Mouse (Mus musculus) embryonic facial prominence, embryonic 13.5 days (tissue): ENCODE measurements around the gene Stkld1. TPM values are rescaled to one million over a fixed set of nuclear protein-coding genes. Genes with fewer than 3 reads are reported as not detected.

Experiments
- ATAC-seq: fragments of 200-750 bp; cut with Nextera tagmentation; 2 replicates; pipeline ENCODE4 v1.8.0; 2017; ENCODE audit warnings: low read depth; ENCODE audit not compliant: insufficient number of reproducible peaks, insufficient read depth, low FRiP score, low TSS enrichment
- H3K27ac ChIP-seq: fragments of 300-500 bp; sonication (generic); 2 replicates; pipeline ENCODE4 v1.5.1; 2015; ENCODE audit warnings: moderate library complexity, mild to moderate bottlenecking, inconsistent platforms
- H3K27me3 ChIP-seq: fragments of 300-500 bp; sonication (generic); 2 replicates; pipeline ENCODE4 v1.6.1; 2015; ENCODE audit warnings: mild to moderate bottlenecking, inconsistent platforms
- H3K36me3 ChIP-seq: fragments of 300-500 bp; sonication (generic); 2 replicates; pipeline ENCODE4 v1.6.1; 2015; ENCODE audit warnings: mild to moderate bottlenecking, inconsistent platforms
- H3K4me1 ChIP-seq: fragments of 300-500 bp; sonication (generic); 2 replicates; pipeline ENCODE4 v1.6.1; 2015; ENCODE audit warnings: inconsistent platforms
- H3K4me2 ChIP-seq: fragments of 300-500 bp; sonication (generic); 2 replicates; pipeline ENCODE4 v1.6.1; 2015; ENCODE audit warnings: moderate library complexity, mild to moderate bottlenecking, inconsistent platforms
- H3K4me3 ChIP-seq: fragments of 300-500 bp; sonication (generic); 2 replicates; pipeline ENCODE4 v1.5.1; 2015; ENCODE audit warnings: mild to moderate bottlenecking, inconsistent platforms
- H3K9ac ChIP-seq: fragments of 300-500 bp; sonication (generic); 2 replicates; pipeline ENCODE4 v1.6.1; 2015; ENCODE audit warnings: mild to moderate bottlenecking, inconsistent platforms
- H3K9me3 ChIP-seq: fragments of 300-500 bp; sonication (generic); 2 replicates; pipeline ENCODE4 v1.6.1; 2016; ENCODE audit warnings: inconsistent platforms
- WGBS: fragments of 180-500 bp; shearing (Covaris S2); methylation state at CpG from one replicate; pipeline ENCODE4 v1.1.7; 2015; ENCODE audit warnings: mixed read lengths; 5-methylcytosine and 5-hydroxymethylcytosine counted together
- polyA plus RNA-seq: library from polyadenylated mRNA; unstranded; fragments of >200 nt; fragmentation: Nextera tagmentation; extraction: Ambion mirVana; gene quantifications from 2 replicates; pipeline ENCODE4 v1.2.1, GENCODE M21; 2015

Stkld1 gene
- polyA plus RNA-seq, 1 experiment from 2014 or later, result 0.22 TPM

GRCm38 (mm10) chr2:26919684-26920083 lies 14.2 kb upstream of the Stkld1 start:
- Histone ChIP-seq H3K27me3 (no peaks in the 10 kb centered on the region), H3K27ac (no peak overlapping the region), H3K9ac (no peak overlapping the region), H3K4me1 (peaks cover 30% of the 10 kb centered on the region), H3K4me3 (no peak overlapping the region), H3K4me2 (no peak overlapping the region), H3K9me3 (no peaks in the 10 kb centered on the region), H3K36me3 (peaks cover 70% of the 10 kb centered on the region)
- no peak for ATAC-seq
- 92% methylated on average over 3 of the region's 3 CpGs for WGBS

- Histone ChIP-seq H3K9me3 (no peaks in the 10 kb centered on the region), H3K9ac (no peak overlapping the region), H3K27ac (no peak overlapping the region), H3K4me1 (peaks cover 24% of the 10 kb centered on the region), H3K36me3 (peaks cover 76% of the 10 kb centered on the region), H3K27me3 (no peaks in the 10 kb centered on the region), H3K4me2 (no peak overlapping the region), H3K4me3 (no peak overlapping the region)
- 90% methylated on average over 6 of the region's 6 CpGs for WGBS
- no peak for ATAC-seq
These were observed 13.5 kb upstream of the Stkld1 start for GRCm38 (mm10) chr2:26920190-26920855.

GRCm38 (mm10) chr2:26921784-26922183 lies 12.1 kb upstream of the Stkld1 start:
- Histone ChIP-seq H3K4me1 (peaks cover 16% of the 10 kb centered on the region), H3K27ac (no peak overlapping the region), H3K4me3 (no peak overlapping the region), H3K9me3 (no peaks in the 10 kb centered on the region), H3K36me3 (peaks cover 90% of the 10 kb centered on the region), H3K27me3 (no peaks in the 10 kb centered on the region), H3K9ac (no peak overlapping the region), H3K4me2 (no peak overlapping the region)
- WGBS, result 82% methylated on average over 9 of the region's 9 CpGs
- ATAC-seq, result no peak

GRCm38 (mm10) chr2:26927745-26928476 lies 5.9 kb upstream of the Stkld1 start:
- H3K27me3 ChIP-seq, result no peaks in the 10 kb centered on the region
- H3K9me3 ChIP-seq, result no peaks in the 10 kb centered on the region
- H3K9ac ChIP-seq, result no peak overlapping the region
- no peak for ATAC-seq
- no peak overlapping the region for H3K4me2 ChIP-seq
- 94% methylated on average over 6 of the region's 6 CpGs for WGBS
- H3K27ac ChIP-seq, result no peak overlapping the region
- no peak overlapping the region for H3K4me3 ChIP-seq
- peaks cover 84% of the 10 kb centered on the region for H3K36me3 ChIP-seq
- peaks cover 32% of the 10 kb centered on the region for H3K4me1 ChIP-seq

- H3K27me3 ChIP-seq, result no peaks in the 10 kb centered on the region
These were observed 3.5 kb upstream of the Stkld1 start for GRCm38 (mm10) chr2:26930390-26930789.

GRCm38 (mm10) chr2:26932473-26933303 lies 1.2 kb upstream of the Stkld1 start:
- H3K9me3 ChIP-seq, result no peaks in the 10 kb centered on the region
- H3K4me1 ChIP-seq, result peaks cover 35% of the 10 kb centered on the region
- H3K4me3 ChIP-seq, result peak overlapping the region; percentile 99
- peaks cover 38% of the 10 kb centered on the region for H3K36me3 ChIP-seq
- H3K27ac ChIP-seq, result peak overlapping the region; percentile 87
- no peaks in the 10 kb centered on the region for H3K27me3 ChIP-seq
- 0 out of 2 replicates have a peak, but pooled peaks have one; percentile 3 for ATAC-seq
- 2% methylated on average over 34 of the region's 49 CpGs for WGBS
- peak overlapping the region; percentile 100 for H3K9ac ChIP-seq
- peak overlapping the region; percentile 73 for H3K4me2 ChIP-seq

More at GRCm38 (mm10) chr2:26930390-26930789, 3.5 kb upstream of the Stkld1 start:
- no peak overlapping the region for H3K4me3 ChIP-seq
- H3K4me1 ChIP-seq, result peaks cover 35% of the 10 kb centered on the region
- 41% methylated on average over 1 of the region's 1 CpGs for WGBS
- no peak overlapping the region for H3K27ac ChIP-seq
- H3K36me3 ChIP-seq, result peaks cover 59% of the 10 kb centered on the region
- no peak for ATAC-seq
- H3K9ac ChIP-seq, result no peak overlapping the region
- no peaks in the 10 kb centered on the region for H3K9me3 ChIP-seq
- H3K4me2 ChIP-seq, result peak overlapping the region; percentile 73

GRCm38 (mm10) chr2:26935286-26935685 lies 1.4 kb downstream of the Stkld1 start:
- no peaks in the 10 kb centered on the region for H3K9me3 ChIP-seq
- 93% methylated on average over 2 of the region's 2 CpGs for WGBS
- H3K4me2 ChIP-seq, result no peak overlapping the region
- H3K4me1 ChIP-seq, result peaks cover 25% of the 10 kb centered on the region
- no peak overlapping the region for H3K9ac ChIP-seq
- H3K4me3 ChIP-seq, result no peak overlapping the region
- ATAC-seq, result no peak
- H3K27ac ChIP-seq, result no peak overlapping the region
- H3K36me3 ChIP-seq, result peaks cover 14% of the 10 kb centered on the region
- H3K27me3 ChIP-seq, result no peaks in the 10 kb centered on the region

GRCm38 (mm10) chr2:26936425-26936824 lies 2.6 kb downstream of the Stkld1 start:
- peaks cover 13% of the 10 kb centered on the region for H3K4me1 ChIP-seq
- WGBS, result 59% methylated on average over 1 of the region's 1 CpGs
- 0 out of 2 replicates have a peak, but pooled peaks cover 3% of the 10 kb centered on the region for H3K36me3 ChIP-seq
- H3K4me3 ChIP-seq, result no peak overlapping the region
- no peak overlapping the region for H3K27ac ChIP-seq
- no peak for ATAC-seq
- no peaks in the 10 kb centered on the region for H3K9me3 ChIP-seq
- no peaks in the 10 kb centered on the region for H3K27me3 ChIP-seq
- no peak overlapping the region for H3K4me2 ChIP-seq
- H3K9ac ChIP-seq, result no peak overlapping the region

GRCm38 (mm10) chr2:26941539-26941938 lies 7.7 kb downstream of the Stkld1 start:
- Histone ChIP-seq H3K4me1 (no peaks in the 10 kb centered on the region), H3K4me3 (no peak overlapping the region), H3K9me3 (no peaks in the 10 kb centered on the region), H3K4me2 (no peak overlapping the region), H3K27me3 (no peaks in the 10 kb centered on the region), H3K36me3 (peaks cover 2% of the 10 kb centered on the region; the same call in 1 of the 2 replicates), H3K9ac (no peak overlapping the region), H3K27ac (no peak overlapping the region)
- no peak for ATAC-seq
- 38% methylated on average over 5 of the region's 5 CpGs for whole genome bisulfite sequencing

- Histone ChIP-seq H3K27me3 (no peaks in the 10 kb centered on the region), H3K4me3 (no peak overlapping the region), H3K9ac (no peak overlapping the region), H3K9me3 (no peaks in the 10 kb centered on the region), H3K4me2 (no peak overlapping the region), H3K4me1 (no peaks in the 10 kb centered on the region), H3K36me3 (peaks cover 17% of the 10 kb centered on the region; the same call in 1 of the 2 replicates), H3K27ac (no peak overlapping the region)
- 80% methylated on average over 3 of the region's 3 CpGs for WGBS
- no peak for ATAC-seq
These were observed 9.4 kb downstream of the Stkld1 start for GRCm38 (mm10) chr2:26943253-26943652.

GRCm38 (mm10) chr2:26950411-26950810 lies 16.6 kb downstream of the Stkld1 start:
- Histone ChIP-seq H3K4me2 (no peak overlapping the region), H3K9me3 (no peaks in the 10 kb centered on the region), H3K27me3 (no peaks in the 10 kb centered on the region), H3K36me3 (peaks cover 88% of the 10 kb centered on the region), H3K9ac (no peak overlapping the region), H3K4me3 (no peak overlapping the region), H3K4me1 (no peaks in the 10 kb centered on the region), H3K27ac (no peak overlapping the region)
- no peak for ATAC-seq
- 90% methylated on average over 2 of the region's 2 CpGs for WGBS
